In genomic region chr4:71968701-71969100, GRCm38 (mm10) we compare ENCODE assay signal across 7 mouse cellular contexts.
A peak's percentile ranks its signal among the peaks of the same experiment; 100 is the strongest.
DNase-seq lines count a peak whose midpoint lies in the region.

No protein-coding gene starts in this region.

- intact Hi-C loops in heart, postnatal 36 days (cut with DNase I) = no loop called here

- DNase-seq in ovary, adult 18-20 months (ENCODE audit: low spot score) = peak; percentile 29
- no peak for DNase-seq in ovary, postnatal 10 days (ENCODE audit: low spot score)
- peak; percentile 31 for DNase-seq in embryo, embryonic 10.5 days (ENCODE audit: low spot score)
- DNase-seq in heart, postnatal 36 days = peak; percentile 1 to 2
- peak; percentile 2 for DNase-seq in ovary, postnatal 36 days (ENCODE audit: low spot score)
- DNase-seq in layer of hippocampus, adult 8-10 months (ENCODE audit: low spot score in 2 of 2) = no peak
- no peak for DNase-seq in layer of hippocampus, postnatal 25 days (ENCODE audit: extremely low spot score in 1 of 2, low spot score in 1 of 2)

Comparison
In these comparisons a context has a peak if more than half of its experiments do, and no peak if none do; other contexts are left out.
1. DNase-seq: peak in ovary, adult 18-20 months (single experiment), embryo, embryonic 10.5 days (single experiment), heart, postnatal 36 days (2 of 2) and ovary, postnatal 36 days (single experiment); none in ovary, postnatal 10 days (single experiment), layer of hippocampus, adult 8-10 months (0 of 2) and layer of hippocampus, postnatal 25 days (0 of 2).